Mouse (Mus musculus): Measurements from ENCODE around the gene Gen1. TPM values are rescaled to one million over a fixed set of nuclear protein-coding genes. Genes with fewer than 3 reads are reported as not detected.
A peak's percentile ranks its signal among the peaks of the same experiment; 100 is the strongest.

Gene Gen1
- 1 to 10 TPM; 2.5 TPM for total RNA-seq (2021)
- long read RNA-seq, experiment 1, partial matches to known transcripts = 1 of 1 reads
- long read RNA-seq, experiment 1, other reads (novel, unspliced or antisense) = 0 of 1 reads
- long read RNA-seq, experiment 2 = 0 reads

DNA sequence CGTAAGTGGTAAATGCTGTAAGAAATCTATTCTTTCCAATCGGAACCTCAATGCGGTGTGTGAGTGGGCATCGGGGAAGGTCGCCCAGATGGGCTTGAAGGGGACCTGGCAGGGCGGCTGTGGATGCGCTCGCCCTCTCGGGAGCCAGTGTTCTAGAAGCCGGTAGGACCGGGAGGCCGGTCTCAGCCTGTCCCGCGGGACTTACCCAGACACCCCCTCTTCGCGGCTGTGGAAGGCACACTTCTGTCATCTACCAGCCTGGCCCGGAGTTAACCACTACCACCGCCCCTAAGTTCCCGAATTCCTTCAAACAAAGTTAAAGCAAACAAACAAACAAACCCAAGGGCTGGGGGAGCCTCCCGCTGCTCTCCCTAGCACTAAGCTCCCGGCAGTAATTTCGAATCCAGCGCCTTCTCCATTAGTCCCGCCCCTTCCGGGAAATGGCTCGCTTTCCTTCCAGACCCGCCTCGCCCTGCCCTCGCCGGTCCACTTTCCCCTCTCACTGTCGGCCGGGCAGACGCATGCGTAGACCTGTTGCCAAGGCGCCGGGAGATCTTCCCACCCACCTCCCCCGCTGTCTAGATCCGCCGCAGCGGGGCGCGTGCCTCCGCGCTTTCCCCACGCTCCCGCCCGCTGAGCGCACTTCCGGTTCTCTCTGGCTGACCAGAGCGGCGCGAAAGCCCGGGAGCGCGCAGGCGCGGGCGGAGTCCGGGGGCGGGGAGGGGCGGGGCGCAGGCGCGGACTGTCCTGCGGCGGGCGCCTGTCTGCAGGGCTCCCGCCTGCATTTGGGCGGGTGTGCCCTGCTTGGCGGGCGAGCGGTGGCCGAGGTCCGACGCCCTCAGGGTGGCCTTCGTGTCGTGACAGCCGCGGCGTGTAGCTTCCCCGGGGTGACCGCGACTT lies at the start of gene Gen1, which contains the start of gene Smc6:
TSS of gene Gen1 (minus strand) at position 420 of the 900 bp plus-strand sequence.
TSS of gene Smc6 (plus strand) at position 505 of the 900 bp plus-strand sequence.
- peak; percentile 96 for DNase-seq
- intact Hi-C loops (cut with DNase I; ENCODE audit: low total_unique reads) = loop anchor here (5.0 kb wide), 1 partner anchor 68 kb away; no protein-coding TSS in a partner anchor

DNA sequence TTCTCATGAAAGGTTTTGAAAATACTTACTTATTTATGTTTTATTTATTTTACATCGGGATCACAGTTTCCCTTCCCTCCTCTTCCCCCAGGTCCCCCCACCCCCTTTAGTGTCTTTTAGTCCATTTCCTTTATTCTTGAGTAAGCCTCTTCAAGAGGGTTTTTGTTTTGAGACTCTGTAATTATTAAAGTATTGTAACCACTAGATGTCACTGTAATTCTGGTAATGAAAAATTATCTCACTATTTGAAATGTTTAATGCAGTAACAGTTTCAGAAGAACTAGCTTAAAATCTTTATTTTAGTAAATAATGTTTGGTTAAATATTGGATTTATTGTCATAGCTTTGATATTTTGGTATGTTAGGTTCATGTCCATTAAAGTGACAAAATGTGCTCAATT lies 48.2 kb upstream of the Gen1 start:
- DNase-seq = no peak
- intact Hi-C loops (cut with DNase I; ENCODE audit: low total_unique reads) = no loop called here

DNA sequence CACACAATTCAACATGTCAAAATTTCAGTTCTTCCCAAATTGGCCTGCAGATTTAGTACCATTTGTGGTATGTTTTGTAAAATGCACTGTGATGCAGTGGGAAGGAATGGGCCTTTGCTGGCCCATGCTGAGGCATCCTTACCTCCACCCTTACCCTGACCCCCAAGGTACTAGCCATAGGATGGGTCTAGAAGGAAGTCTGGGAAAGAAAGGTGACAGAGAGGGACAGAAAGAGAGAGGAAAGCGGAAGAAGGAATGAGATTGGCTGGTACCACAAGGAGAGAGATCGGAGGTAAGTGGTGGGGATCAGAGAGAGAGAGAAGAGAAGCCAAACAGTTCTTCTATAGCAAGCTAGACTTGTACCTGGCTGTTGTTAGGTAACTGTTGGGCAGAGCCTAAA lies 45.5 kb upstream of the Gen1 start:
- DNase-seq = no peak
- intact Hi-C loops (cut with DNase I; ENCODE audit: low total_unique reads) = no loop called here

DNA sequence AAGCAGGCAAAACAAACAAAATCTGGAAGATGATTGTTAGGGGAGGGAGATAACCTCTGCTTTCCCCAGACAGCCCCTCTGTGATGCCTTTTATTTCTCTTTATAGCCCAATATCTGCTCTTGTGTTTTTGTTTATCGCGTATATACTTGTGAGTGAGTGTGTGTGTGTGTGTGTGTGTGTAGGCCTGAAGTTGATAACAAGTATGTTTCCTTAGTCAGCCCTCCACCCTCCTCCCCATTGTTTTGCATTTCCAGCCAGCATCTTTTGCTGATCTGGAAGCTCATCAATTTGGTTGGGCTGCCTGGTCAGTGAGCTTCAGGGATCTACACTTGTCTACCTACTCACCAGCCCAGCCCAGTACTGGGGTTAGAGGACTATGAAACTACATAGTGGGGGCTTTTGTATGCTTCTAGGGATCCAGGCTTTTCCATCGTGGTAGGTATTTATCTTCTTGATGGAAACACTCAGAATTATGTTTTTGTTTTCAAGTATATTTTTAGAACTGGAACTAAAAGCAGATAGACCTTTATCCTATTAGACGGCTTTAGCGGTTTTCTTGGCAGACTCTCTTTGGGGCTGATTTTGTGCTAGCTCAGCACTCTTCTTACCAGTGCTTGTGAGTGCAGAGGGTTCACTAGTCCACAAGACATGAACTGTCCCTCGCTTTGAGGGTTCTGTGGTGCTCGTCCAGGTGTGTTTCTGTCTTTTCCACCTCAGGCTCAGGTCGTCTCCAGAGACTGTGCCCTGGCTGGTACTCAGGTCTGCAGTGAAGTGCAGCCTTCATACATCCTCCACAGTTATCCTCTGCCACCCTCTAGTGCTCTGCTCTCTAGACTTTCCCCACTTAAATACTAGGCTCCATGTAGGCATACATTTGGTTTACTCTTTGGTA lies 41.4 kb upstream of the Gen1 start:
- intact Hi-C loops (cut with DNase I; ENCODE audit: low total_unique reads) = no loop called here
- no peak for DNase-seq

DNA sequence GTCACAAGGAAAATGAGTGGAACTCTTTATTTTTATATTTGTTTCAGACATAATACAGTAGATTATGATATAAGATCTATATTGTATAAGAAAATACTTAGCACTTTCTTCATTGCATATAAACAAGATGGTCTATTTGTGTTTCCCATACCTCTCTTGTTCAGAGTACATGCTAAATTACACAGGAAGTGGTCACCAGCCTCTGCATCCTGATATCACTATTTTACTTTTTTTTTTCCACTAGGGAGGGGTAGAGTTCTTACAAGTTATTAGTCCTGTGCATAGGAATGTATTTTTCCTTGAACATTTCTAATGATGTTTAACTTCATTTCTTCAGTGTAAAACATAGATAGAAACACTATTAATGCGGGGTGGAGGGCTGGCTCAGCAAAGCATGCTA lies 35.3 kb upstream of the Gen1 start:
- no peak for DNase-seq
- intact Hi-C loops (cut with DNase I; ENCODE audit: low total_unique reads) = no loop called here

DNA sequence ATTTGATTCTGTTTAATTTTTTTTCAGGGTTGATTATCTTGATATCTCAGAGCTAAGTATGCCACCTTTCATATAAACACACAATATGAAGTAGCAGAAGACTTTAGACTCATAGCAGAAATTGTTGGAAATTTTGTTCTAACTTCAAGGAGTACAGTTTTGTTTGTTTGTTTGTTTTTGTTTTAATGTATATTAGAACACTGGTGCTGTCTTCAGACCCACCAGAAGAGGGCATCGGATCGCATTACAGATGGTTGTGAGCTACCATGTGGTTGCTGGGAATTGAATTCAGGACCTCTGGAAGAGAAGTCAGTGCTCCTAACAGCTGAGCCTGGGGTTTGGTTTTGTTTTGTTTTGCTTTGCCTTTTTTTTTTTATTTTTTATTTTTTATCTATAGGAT lies 20.8 kb upstream of the Gen1 start:
- no peak for DNase-seq
- intact Hi-C loops (cut with DNase I; ENCODE audit: low total_unique reads) = no loop called here

DNA sequence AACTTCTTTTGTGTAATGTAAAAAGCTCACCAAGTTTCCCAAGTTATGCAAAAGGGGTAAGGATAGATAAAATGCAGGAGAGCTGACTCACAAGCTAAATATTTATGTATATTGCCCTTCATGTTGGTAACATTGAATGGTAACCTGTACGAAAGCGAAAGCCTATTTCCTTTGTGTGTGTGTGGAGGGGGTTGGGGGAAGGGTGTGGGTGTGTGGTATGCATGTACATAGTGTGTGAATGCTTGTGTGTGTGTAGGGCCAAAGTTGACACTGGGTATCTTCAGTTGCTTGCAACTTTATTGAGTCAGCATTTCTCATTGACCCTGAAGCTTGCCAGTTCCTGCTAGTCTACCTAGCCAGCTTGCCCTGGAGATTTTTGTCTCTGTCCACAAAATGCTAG lies 16.0 kb upstream of the Gen1 start:
- DNase-seq = no peak
- intact Hi-C loops (cut with DNase I; ENCODE audit: low total_unique reads) = no loop called here

DNA sequence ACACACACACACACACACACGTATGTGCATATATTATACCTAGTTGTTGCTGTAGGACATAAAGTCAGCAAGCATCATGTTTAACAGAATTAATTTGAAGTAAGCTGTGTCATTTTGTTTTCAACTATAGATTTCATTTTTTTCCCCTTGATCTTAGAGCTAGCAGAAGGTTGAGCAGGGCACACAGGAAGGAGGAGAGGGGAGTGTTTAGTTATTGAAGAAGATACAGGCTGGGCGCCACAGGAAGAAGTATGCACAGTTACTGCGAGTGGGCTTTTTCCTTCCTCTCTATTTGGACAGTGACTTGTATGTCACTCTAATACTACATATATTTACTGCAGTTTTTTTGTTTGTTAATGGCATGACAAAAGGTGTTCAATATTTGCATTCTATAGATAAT lies 14.3 kb upstream of the Gen1 start:
- no peak for DNase-seq
- intact Hi-C loops (cut with DNase I; ENCODE audit: low total_unique reads) = no loop called here

DNA sequence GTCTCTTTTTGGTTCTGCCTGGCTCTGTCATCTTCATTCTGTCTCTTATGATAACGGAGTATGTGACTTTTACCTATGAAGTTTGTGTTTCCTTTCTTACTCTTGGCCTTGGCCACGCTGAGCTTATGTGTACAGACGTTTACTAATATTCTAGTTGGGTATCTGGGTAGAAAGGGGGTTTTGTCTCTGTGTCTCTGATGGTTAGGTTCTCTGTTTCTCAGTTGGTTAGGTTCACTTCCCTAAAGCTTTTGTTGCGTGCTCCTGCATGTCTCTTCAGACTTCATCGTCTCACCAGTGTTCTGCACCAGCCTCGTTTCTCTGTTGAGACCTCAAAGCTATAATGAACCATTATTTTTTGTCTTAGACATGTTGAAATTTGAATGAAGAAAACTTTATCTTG lies 11.6 kb upstream of the Gen1 start:
- intact Hi-C loops (cut with DNase I; ENCODE audit: low total_unique reads) = no loop called here
- no peak for DNase-seq

DNA sequence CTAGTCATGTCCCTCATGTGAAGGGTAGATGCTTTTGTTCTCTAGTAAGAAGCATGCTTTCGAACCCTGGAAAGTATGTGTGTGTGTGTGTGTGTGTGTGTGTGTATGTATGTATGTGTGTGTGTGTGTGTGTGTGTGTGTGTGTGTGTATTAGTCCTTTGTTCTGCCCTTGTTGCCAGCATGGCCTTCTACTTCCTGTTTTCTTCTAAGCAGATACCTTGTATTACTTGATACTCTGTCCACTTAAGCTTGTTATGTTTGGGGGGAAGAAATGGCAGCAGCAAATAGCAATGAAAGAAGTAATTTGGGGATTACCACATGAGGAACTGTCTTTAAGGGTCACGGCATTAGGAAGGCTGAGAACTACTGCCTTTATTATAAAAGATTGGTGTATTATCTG lies 11.0 kb upstream of the Gen1 start:
- intact Hi-C loops (cut with DNase I; ENCODE audit: low total_unique reads) = no loop called here
- DNase-seq = no peak

DNA sequence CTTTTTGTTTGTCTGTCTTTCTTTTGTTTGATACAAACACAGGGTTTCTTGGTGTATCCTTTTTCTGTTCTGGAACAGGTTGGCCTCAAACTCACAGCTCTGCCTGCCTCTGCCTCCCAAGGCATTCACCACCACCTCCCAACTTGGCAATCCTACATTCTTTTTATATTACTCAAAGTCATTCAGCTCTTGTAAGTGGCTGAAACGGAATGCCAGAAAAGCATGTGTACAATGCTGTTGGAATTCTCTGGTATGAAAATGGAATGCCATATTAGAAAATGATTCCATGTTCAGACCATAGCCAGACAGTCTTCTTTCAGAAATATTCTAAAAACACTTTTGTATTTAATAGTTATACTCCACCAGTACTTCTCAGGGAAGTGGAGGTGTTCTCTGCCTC lies 7.6 kb upstream of the Gen1 start:
- no peak for DNase-seq
- intact Hi-C loops (cut with DNase I; ENCODE audit: low total_unique reads) = no loop called here

DNA sequence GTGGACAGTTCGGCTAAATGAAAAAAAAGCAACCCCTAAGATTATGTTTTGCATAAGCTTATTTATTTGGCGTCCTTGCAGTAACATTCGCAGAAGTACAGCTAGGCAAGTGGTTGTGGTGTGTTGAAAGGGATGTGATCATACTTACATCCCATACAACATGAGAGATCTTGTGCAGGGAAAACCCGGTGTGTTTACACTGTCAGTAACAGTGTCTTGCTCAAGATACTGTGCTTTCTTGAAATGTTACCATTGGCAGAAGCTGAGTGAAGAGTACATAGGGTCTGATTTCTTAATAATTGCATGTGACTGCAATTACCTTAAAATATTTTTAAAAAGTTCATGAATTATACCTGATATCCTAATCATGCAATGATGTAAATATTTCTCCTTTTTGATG lies 7.0 kb upstream of the Gen1 start:
- DNase-seq = no peak
- intact Hi-C loops (cut with DNase I; ENCODE audit: low total_unique reads) = no loop called here

DNA sequence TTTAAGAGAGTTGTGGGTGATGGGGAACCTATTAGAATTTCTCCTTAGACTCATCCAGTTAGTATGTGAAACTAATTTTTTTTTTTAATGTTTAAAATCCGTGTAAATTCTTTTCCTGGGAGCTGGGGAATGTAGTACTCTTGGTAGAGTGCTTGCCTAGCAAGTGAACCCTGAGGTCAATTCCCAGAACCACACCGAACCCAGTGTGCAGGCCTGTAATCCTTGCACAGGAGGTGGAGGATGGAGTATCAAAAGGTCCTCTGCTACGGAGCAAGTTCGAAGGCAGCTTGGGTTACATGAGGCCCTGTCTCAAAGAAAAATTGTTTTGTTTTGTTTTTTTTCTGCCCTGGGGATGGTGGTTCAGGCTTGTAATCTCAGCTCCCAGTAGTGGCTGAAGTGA lies 1.4 kb upstream of the Gen1 start:
- intact Hi-C loops (cut with DNase I; ENCODE audit: low total_unique reads) = loop anchor here (5.0 kb wide), 1 partner anchor 70 kb away; no protein-coding TSS in a partner anchor
- DNase-seq = no peak

DNA sequence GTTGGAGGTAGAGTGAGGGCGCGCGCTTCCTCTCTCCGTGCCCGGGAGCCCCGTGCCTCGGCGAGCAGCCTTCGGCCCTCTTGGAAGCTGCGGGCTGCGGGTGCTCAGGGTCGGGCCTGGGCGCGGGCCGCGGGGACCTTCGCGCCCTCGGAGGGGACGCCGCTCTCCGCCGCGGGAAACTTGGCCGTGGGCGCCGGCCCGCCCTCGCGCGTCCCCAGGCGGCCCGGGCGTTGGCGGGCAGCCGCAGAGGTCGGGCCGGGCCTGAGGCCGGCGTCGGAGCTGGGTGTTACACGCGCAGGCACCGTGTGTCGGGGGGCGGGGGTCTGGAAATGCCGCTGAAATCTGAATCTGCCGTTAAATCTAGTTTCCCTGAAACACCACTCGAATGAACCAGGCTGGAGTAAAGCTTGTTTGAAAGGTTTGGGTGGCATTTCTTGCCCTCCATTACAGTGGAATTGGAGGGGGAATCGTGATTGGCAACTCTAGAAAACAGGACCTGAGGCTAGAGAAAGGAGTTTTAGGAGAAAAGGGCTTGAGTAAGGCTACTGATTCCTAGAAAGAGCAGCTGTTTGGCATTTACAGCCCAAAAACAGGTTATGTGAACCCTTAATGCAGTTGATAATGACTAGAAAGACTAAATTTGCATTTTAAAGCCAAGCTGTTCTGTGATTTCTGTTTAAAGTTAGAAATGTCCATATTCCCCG lies 833 bp upstream of the Gen1 start:
- intact Hi-C loops (cut with DNase I; ENCODE audit: low total_unique reads) = loop anchor here (5.0 kb wide), 1 partner anchor 69 kb away; no protein-coding TSS in a partner anchor
- DNase-seq = peak; percentile 66

DNA sequence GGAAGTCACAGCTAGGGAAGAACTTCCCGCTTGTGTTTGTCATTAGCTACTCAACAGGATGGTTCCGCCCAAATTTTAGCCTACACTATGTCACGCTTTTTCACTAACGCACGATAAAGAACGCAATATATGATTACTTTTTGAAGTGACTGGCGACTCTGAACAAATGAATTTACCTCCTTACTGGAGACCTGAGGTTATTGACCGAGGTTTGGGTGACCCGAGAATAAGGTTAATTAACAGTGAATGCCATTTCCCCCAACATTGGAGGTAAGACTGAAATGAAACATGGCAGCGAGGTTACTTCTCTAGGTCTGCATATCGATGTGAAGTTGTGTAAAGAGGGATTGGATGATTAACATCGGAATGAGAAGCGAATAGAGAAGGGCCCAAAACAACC lies 706 bp downstream of the Gen1 start:
- intact Hi-C loops (cut with DNase I; ENCODE audit: low total_unique reads) = loop anchor here (5.0 kb wide), 1 partner anchor 68 kb away; no protein-coding TSS in a partner anchor
- no peak for DNase-seq

DNA sequence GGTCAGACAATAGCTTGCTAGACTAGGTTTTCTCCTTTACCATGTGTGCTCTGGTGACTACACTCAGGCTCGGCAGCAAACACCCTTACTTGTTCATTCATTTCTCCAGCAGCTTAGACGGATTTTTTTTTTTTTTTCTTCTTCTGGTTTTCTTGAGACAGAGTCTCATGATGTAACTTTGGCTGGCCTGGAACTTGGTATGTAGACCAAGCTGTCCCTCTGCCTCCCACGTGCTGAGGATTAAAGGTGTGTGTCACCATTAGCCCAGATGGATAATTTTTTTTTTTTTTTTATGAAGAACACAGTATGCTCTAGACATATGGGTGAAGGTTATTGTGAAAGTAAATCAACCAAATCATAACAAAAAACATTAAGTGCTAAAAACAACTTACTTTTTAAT lies 15.3 kb downstream of the Gen1 start:
- no peak for DNase-seq
- intact Hi-C loops (cut with DNase I; ENCODE audit: low total_unique reads) = no loop called here

DNA sequence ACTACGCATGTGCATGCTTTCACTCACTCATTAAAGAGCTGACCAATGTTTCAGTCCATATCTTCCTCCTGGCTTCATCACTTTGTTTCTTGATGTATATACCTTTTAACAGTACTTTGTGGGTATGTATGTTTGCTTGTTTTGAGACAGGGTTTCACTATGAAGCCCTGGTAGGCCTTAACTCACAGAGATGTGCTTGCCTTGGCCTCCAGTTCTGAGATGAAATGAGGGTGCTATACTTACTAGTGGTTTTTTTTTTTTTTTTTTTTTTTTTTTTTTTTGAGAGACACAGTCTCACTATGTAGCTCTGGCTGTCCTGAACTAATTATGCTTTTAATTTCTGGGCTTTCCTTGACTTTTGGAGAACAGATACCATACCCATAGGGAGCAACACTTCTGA lies 18.1 kb downstream of the Gen1 start:
- no peak for DNase-seq
- intact Hi-C loops (cut with DNase I; ENCODE audit: low total_unique reads) = no loop called here

DNA sequence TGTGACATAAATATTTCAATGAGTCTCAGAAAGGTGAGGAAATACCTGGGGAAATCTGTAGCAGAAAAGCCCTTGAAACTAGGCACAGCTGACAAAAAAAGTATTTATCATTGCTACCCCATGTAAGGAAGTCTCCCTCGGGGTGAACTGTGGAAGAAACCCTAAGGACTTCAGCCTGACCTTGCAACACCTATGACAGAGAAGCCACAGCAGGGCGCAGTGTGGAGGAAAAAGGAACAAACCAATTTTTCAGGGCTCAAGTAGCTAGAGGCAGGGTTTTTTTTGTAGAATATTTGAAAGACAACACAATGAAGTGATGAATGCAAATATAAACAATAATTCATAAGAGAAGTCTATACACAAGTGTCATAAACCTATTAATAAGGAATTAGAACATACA lies 29.6 kb downstream of the Gen1 start:
- DNase-seq = no peak
- intact Hi-C loops (cut with DNase I; ENCODE audit: low total_unique reads) = no loop called here

DNA sequence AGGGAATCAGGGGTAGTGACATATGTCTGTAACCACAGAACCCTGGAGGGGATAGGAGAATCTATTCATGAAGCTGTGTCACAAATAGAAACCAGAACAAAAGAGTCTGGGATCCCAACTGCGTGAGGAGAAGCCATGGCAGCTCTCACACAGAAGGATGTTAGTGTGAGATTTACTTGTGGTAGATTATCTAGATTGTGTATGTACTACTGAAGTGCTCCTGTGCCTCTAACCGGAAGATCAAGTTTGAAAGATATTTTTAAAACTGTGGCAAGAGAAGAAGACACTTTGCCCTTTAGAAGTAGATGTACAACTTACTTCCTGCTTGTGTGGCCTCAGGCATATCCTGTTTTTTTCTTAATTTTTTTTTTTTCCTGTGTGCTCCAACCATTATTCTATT lies 35.3 kb downstream of the Gen1 start:
- intact Hi-C loops (cut with DNase I; ENCODE audit: low total_unique reads) = no loop called here
- no peak for DNase-seq

Data from gastrocnemius, postnatal 14 days (tissue).